Mouse (Mus musculus): ENCODE measurements at regions not wholly inside any gene's neighbourhood (a gene's known extent, or its start where the extent isn't known, plus 50 kb on each side); places are given as distances from the start of the nearest gene placed in this dataset.

- TF ChIP-seq CTCF (IDR thresholded peaks at IDR 0.05; ENCODE audit: borderline replicate concordance, insufficient read depth, low read length) (no peak), POLR2A (IDR thresholded peaks at IDR 0.05; ENCODE audit: low read depth, low read length) (no peak)
Measured at GRCm38 (mm10) chr2:61398633-61399032, 179.8 kb upstream of the Tank start.

Data from embryonic fibroblast, embryonic 13.5 days (primary cell).